Mouse (Mus musculus) testis, adult 2 months (tissue): ENCODE measurements around the gene Procr. TPM values are rescaled to one million over a fixed set of nuclear protein-coding genes. Genes with fewer than 3 reads are reported as not detected.

Experiments
- H3K27ac ChIP-seq: fragments of 200-500 bp; 2 replicates; pipeline ENCODE4 v1.5.1; 2012; ENCODE audit warnings: low read depth, low read length; ENCODE audit not compliant: control insufficient read depth, insufficient read depth
- H3K27me3 ChIP-seq: fragments of 200-500 bp; 2 replicates; pipeline ENCODE4 v1.6.1; 2012; ENCODE audit warnings: mild to moderate bottlenecking, low read length, moderate library complexity; ENCODE audit not compliant: control insufficient read depth, insufficient read depth
- H3K36me3 ChIP-seq: fragments of 200-500 bp; 2 replicates; pipeline ENCODE4 v1.6.1; 2012; ENCODE audit warnings: mild to moderate bottlenecking, low read length; ENCODE audit not compliant: control insufficient read depth, insufficient read depth
- H3K4me1 ChIP-seq: fragments of 200-500 bp; 2 replicates; pipeline ENCODE4 v1.6.1; 2012; ENCODE audit warnings: low read length; ENCODE audit not compliant: control insufficient read depth, insufficient read depth
- H3K4me3 ChIP-seq: fragments of 200-500 bp; 2 replicates; pipeline ENCODE4 v1.5.1; 2012; ENCODE audit warnings: low read depth, mild to moderate bottlenecking, low read length, moderate library complexity, mixed read lengths; ENCODE audit not compliant: control insufficient read depth
- CTCF ChIP-seq: fragments of 200-500 bp; IDR thresholded peaks from 2 replicates; pipeline ENCODE4 v1.5.1; 2012; ENCODE audit warnings: low read depth, mild to moderate bottlenecking, inconsistent platforms, low read length, moderate library complexity; ENCODE audit not compliant: control insufficient read depth, insufficient read depth, insufficient replicate concordance
- POLR2A ChIP-seq: fragments of 200-500 bp; IDR thresholded peaks from 2 replicates; pipeline ENCODE4 v1.6.1; 2012; ENCODE audit warnings: low read depth, mild to moderate bottlenecking, inconsistent platforms, low read length, moderate library complexity; ENCODE audit not compliant: control insufficient read depth
- polyA plus RNA-seq: library from polyadenylated mRNA; depleted of rRNA; stranded (reverse); fragments of >200 nt; gene quantifications from 2 replicates; pipeline ENCODE4 v1.2.3, GENCODE M21; 2012

Procr gene
- polyA plus RNA-seq, 1 experiment = 0.22 TPM

GRCm38 (mm10) chr2:155776824-155777687 is 26.1 kb downstream of the Procr start:
- Histone ChIP-seq H3K27me3 (peaks cover 5% of the 10 kb centered on the region), H3K4me3 (no peak overlapping the region), H3K4me1 (peaks cover 10% of the 10 kb centered on the region), H3K27ac (no peak overlapping the region), H3K36me3 (no peaks in the 10 kb centered on the region)
- no peak for TF ChIP-seq CTCF
- TF ChIP-seq POLR2A = no peak

GRCm38 (mm10) chr2:155777688-155777985 is 26.7 kb downstream of the Procr start:
- no peak overlapping the region for H3K27ac ChIP-seq
- H3K27me3 ChIP-seq = peaks cover 5% of the 10 kb centered on the region
- no peak overlapping the region for H3K4me3 ChIP-seq

DNA sequence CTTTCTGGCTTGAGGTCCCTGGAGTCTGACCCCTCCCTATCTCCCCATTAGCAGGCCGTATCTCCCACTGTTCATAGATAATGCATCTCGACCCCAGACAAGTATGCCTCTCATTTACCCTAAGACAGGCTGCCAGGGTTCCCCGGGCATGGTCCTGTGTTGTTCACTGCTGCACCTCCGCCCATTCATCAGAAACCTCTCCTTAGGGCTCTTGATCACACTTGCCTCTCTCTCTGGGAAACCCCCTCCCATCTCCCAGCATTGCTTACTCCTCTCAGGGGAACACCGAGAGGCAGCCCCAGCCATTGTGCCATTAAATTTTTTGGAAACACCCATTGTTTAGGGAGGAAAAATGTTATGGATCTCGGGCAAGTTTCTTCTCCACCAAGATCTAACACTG is 27.1 kb downstream of the Procr start:
- Histone ChIP-seq H3K27ac (no peak overlapping the region), H3K4me3 (no peak overlapping the region), H3K4me1 (peaks cover 10% of the 10 kb centered on the region), H3K27me3 (peaks cover 5% of the 10 kb centered on the region), H3K36me3 (no peaks in the 10 kb centered on the region)
- TF ChIP-seq POLR2A = no peak
- no peak for TF ChIP-seq CTCF

More at GRCm38 (mm10) chr2:155777688-155777985, 26.7 kb downstream of the Procr start:
- Histone ChIP-seq H3K4me1 (peaks cover 10% of the 10 kb centered on the region), H3K36me3 (no peaks in the 10 kb centered on the region)
- TF ChIP-seq POLR2A = no peak
- no peak for TF ChIP-seq CTCF

DNA sequence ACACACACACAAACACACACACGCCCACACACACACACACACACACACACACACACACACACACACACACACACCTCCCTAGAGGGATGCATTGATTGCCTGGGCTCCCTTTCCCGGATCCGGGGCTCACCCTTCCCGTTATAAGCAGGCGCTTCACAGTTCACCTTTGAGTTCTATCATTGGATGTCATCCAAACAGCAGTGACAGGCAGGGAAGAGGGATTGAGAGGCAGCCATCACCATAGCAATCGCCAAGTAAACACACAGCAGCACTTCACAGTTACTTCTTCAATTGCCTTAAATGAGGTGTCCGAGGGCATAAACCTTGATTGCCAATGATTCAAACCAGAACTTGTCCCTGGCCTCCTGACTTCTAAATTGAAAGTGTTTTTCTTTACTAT is 28.1 kb downstream of the Procr start:
- H3K27ac ChIP-seq = no peak overlapping the region
- TF ChIP-seq POLR2A (no peak), CTCF (no peak)
- H3K4me3 ChIP-seq = no peak overlapping the region
- peaks cover 10% of the 10 kb centered on the region for H3K4me1 ChIP-seq
- H3K36me3 ChIP-seq = no peaks in the 10 kb centered on the region
- H3K27me3 ChIP-seq = peaks cover 5% of the 10 kb centered on the region

- TF ChIP-seq CTCF (no peak), POLR2A (no peak)
- H3K36me3 ChIP-seq = no peaks in the 10 kb centered on the region
- H3K27ac ChIP-seq = no peak overlapping the region
- peaks cover 5% of the 10 kb centered on the region for H3K27me3 ChIP-seq
- H3K4me1 ChIP-seq = peaks cover 9% of the 10 kb centered on the region
- no peak overlapping the region for H3K4me3 ChIP-seq
These were observed 28.6 kb downstream of the Procr start for GRCm38 (mm10) chr2:155779506-155779905.

DNA sequence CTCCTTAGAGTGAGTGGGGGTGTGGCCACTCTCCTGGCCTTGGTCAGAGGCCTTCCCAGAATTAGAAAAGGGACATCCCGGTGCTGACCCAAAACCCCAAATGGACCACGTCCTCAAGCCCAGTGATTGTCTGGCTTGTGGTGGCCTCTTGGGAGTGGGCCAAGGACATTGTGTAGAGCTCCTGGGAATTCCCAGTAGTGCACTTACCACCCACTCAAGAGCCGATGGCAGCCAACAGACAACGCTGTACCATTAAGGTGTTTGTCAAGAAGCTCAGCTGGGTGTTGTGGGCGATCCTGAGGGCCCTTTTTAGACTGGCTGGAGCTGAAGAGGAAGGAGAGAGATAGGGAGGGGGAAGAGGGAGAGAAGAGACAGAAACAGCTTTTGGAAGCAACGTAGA is 33.6 kb downstream of the Procr start:
- H3K27me3 ChIP-seq = no peaks in the 10 kb centered on the region
- no peaks in the 10 kb centered on the region for H3K36me3 ChIP-seq
- no peak overlapping the region for H3K27ac ChIP-seq
- H3K4me3 ChIP-seq = no peak overlapping the region
- no peaks in the 10 kb centered on the region for H3K4me1 ChIP-seq
- TF ChIP-seq POLR2A = no peak
- TF ChIP-seq CTCF = no peak

GRCm38 (mm10) chr2:155786905-155787304 is 36.0 kb downstream of the Procr start:
- TF ChIP-seq CTCF (no peak), POLR2A (no peak)
- no peaks in the 10 kb centered on the region for H3K36me3 ChIP-seq
- no peak overlapping the region for H3K27ac ChIP-seq
- no peaks in the 10 kb centered on the region for H3K27me3 ChIP-seq
- H3K4me1 ChIP-seq = no peaks in the 10 kb centered on the region
- no peak overlapping the region for H3K4me3 ChIP-seq
